Mouse (Mus musculus) liver, adult 2 months (tissue): ENCODE results near the gene Csrp1. TPM values are rescaled to one million over a fixed set of nuclear protein-coding genes. Genes with fewer than 3 reads are reported as not detected.
A peak's percentile ranks its signal among the peaks of the same experiment; 100 is the strongest.

Source experiments
- DNase-seq: peaks from one replicate; pipeline ENCODE4 v3.0.0-alpha.2; 2011; ENCODE audit warnings: low read depth, low spot score; ENCODE audit errors: extremely low read depth
- H3K27ac ChIP-seq: fragments of 200-500 bp; replicated peaks from 2 replicates; pipeline ENCODE4 v1.5.1; 2012; ENCODE audit warnings: low read depth, mild to moderate bottlenecking, control low read depth, inconsistent platforms, low read length; ENCODE audit not compliant: insufficient read depth
- H3K27me3 ChIP-seq: fragments of 200-500 bp; 2 replicates; pipeline ENCODE4 v1.6.1; 2012; ENCODE audit warnings: mild to moderate bottlenecking, moderate library complexity, low read length, inconsistent platforms; ENCODE audit not compliant: control insufficient read depth, insufficient read depth
- H3K36me3 ChIP-seq: fragments of 200-500 bp; 2 replicates; pipeline ENCODE4 v1.6.1; 2012; ENCODE audit warnings: low read length, inconsistent platforms; ENCODE audit not compliant: control insufficient read depth, insufficient read depth
- H3K4me1 ChIP-seq: fragments of 200-500 bp; 2 replicates; pipeline ENCODE4 v1.6.1; 2011; ENCODE audit warnings: low read length; ENCODE audit not compliant: control insufficient read depth, insufficient read depth
- H3K4me3 ChIP-seq: fragments of 200-500 bp; 2 replicates; pipeline ENCODE4 v1.5.1; 2011; ENCODE audit warnings: low read depth, mild to moderate bottlenecking, control low read depth, low read length, moderate library complexity; ENCODE audit not compliant: insufficient read depth
- H3K79me2 ChIP-seq: fragments of 200-500 bp; 2 replicates; pipeline ENCODE4 v1.6.1; 2012; ENCODE audit warnings: inconsistent platforms, mild to moderate bottlenecking, low read length, moderate library complexity; ENCODE audit not compliant: control insufficient read depth, insufficient read depth
- H3K9ac ChIP-seq: fragments of 200-500 bp; 2 replicates; pipeline ENCODE4 v1.6.1; 2012; ENCODE audit warnings: low read depth, mild to moderate bottlenecking, control low read depth, inconsistent platforms, low read length
- CTCF ChIP-seq: fragments of 200-500 bp; IDR thresholded peaks from 2 replicates; pipeline ENCODE4 v1.5.1; 2011; ENCODE audit warnings: low read depth, low read length, control low read depth
- POLR2A ChIP-seq: fragments of 200-500 bp; IDR thresholded peaks from 2 replicates; pipeline ENCODE4 v1.6.1; 2011; ENCODE audit warnings: low read length, control low read depth; ENCODE audit not compliant: insufficient read depth; ENCODE audit errors: extremely low read depth
- WGBS: fragments of 180-500 bp; shearing (Covaris S2); methylation state at CpG from one replicate; pipeline ENCODE4 v1.1.7; 2018; 5-methylcytosine and 5-hydroxymethylcytosine counted together
- polyA plus RNA-seq: library from polyadenylated mRNA; depleted of rRNA; stranded (reverse); fragments of >200 nt; gene quantifications from 2 replicates; pipeline ENCODE4 v1.2.3, GENCODE M21; 2012
- total RNA-seq: library from RNA; depleted of rRNA; stranded (reverse); fragments of >200 nt; gene quantifications from 2 replicates; pipeline ENCODE4 v1.2.3, GENCODE M21; 2014

Csrp1 gene
- total and polyA plus RNA-seq, 2 experiments, result 11.9 to 13.7 TPM

GRCm38 (mm10) chr1:135730296-135730695 is 10.4 kb downstream of the Csrp1 start:
- Histone ChIP-seq H3K27me3 (no peaks in the 10 kb centered on the region), H3K9ac (peak overlapping the region; percentile 8; the same call in 1 of the 2 replicates), H3K4me1 (peaks cover 7% of the 10 kb centered on the region; the same call in 1 of the 2 replicates), H3K4me3 (no peak overlapping the region), H3K36me3 (no peaks in the 10 kb centered on the region), H3K79me2 (no peaks in the 10 kb centered on the region), H3K27ac (no peak overlapping the region)
- 56% methylated on average over 3 of the region's 3 CpGs for WGBS
- no peak for DNase-seq
- no peak for TF ChIP-seq CTCF
- no peak for TF ChIP-seq POLR2A

DNA sequence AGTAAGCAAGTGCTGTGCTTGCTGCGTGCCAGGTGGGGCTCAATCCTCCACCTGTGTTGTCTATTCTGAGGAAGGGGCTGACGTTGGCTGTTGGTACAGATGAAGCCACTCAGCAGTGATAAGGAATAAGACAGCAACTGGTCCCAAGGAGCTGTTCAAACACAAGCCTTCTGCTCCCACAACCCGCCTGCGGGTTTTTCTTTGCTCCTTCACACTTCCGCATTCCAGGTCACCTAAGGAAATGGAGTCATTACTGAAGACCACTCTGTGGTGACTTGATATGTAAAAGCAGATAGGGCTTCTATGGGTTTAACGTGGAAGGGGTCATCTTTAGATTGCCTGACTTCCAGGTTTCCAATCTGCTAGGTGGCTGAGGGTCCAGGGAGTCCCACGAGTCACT is 11.5 kb downstream of the Csrp1 start:
- Histone ChIP-seq H3K79me2 (no peaks in the 10 kb centered on the region), H3K36me3 (no peaks in the 10 kb centered on the region), H3K4me3 (no peak overlapping the region), H3K27ac (peak overlapping the region; percentile 20; the same call in 1 of the 2 replicates), H3K4me1 (peaks cover 10% of the 10 kb centered on the region; the same call in 1 of the 2 replicates), H3K27me3 (no peaks in the 10 kb centered on the region), H3K9ac (no peak overlapping the region)
- TF ChIP-seq CTCF (no peak), POLR2A (no peak)
- no peak for DNase-seq
- WGBS, result 72% methylated on average over 7 of the region's 7 CpGs

DNA sequence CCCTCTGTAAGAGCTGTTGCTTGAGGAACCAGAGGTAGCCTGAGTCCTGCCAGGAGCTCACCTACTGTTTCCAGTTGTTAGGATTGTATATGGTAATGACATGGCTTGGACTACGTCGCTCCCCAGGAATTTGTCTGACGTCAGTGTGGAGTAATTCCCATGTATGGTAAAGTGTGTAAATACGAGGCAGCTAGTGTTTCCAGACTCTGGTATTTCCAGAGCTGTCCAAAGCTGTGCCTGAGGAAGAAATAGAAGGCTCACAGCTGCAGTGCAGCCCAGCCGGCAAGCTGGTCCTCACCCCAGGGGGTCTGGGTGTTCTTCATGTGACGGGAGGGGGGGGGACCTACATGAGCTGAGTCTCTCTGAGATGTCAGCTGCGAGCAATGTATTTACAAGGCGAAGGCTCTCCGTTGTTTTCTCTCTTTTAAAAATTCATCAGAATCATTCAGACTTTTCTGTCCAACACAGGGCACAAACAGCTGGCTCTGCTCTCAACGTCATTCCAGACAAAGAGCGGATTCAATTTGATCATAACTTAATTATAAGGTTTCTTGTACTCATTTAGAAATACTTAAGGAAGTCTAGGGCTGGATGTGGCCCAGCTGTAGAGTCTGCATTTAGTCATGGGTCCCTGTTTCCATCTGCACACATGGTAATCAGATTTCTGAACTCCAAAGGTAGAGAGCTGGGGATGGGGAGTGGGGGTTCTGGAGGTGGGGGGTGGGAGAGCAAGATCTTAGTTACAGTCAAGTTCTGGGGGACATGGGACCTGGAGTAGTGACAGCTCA is 12.2 kb downstream of the Csrp1 start:
- no peak for DNase-seq
- Histone ChIP-seq H3K36me3 (no peaks in the 10 kb centered on the region), H3K4me1 (peaks cover 10% of the 10 kb centered on the region; the same call in 1 of the 2 replicates), H3K27me3 (no peaks in the 10 kb centered on the region), H3K79me2 (no peaks in the 10 kb centered on the region), H3K4me3 (no peak overlapping the region), H3K9ac (no peak overlapping the region), H3K27ac (no peak overlapping the region; the same call in 1 of the 2 replicates)
- WGBS, result 80% methylated on average over 11 of the region's 11 CpGs
- TF ChIP-seq CTCF, result no peak
- no peak for TF ChIP-seq POLR2A

- no peaks in the 10 kb centered on the region for H3K27me3 ChIP-seq
- no peak overlapping the region for H3K4me3 ChIP-seq
- H3K79me2 ChIP-seq, result no peaks in the 10 kb centered on the region
- peaks cover 10% of the 10 kb centered on the region; the same call in 1 of the 2 replicates for H3K4me1 ChIP-seq
- TF ChIP-seq POLR2A (no peak), CTCF (no peak)
- no peak overlapping the region for H3K27ac ChIP-seq
- no peak overlapping the region for H3K9ac ChIP-seq
- H3K36me3 ChIP-seq, result no peaks in the 10 kb centered on the region
- DNase-seq, result no peak
- WGBS, result 68% methylated on average over 7 of the region's 7 CpGs
Observed at GRCm38 (mm10) chr1:135734225-135734937, 14.5 kb downstream of the Csrp1 start.

DNA sequence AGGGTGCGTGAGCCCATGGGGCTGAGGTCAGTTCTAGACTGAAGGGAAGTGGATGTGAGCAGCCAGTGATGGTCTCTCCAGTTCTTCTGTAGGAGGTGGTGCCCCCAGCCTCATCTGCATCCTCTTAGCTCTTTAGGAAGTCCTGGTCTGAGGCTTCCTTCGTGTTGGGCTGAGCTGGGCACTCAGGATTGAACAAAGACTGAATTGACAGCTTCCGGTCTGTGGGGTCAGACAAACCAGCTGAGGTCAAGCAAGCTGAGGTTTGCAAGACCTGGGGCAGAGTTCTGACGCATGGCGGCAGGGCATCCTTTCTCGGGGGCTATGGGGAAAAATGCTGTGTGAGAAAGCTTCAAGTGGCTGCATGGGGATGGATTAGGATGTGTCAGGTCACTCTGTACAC is 15.6 kb downstream of the Csrp1 start:
- DNase-seq, result no peak
- peaks cover 10% of the 10 kb centered on the region; the same call in 1 of the 2 replicates for H3K4me1 ChIP-seq
- no peak overlapping the region for H3K27ac ChIP-seq
- H3K9ac ChIP-seq, result no peak overlapping the region
- WGBS, result 65% methylated on average over 6 of the region's 6 CpGs
- H3K4me3 ChIP-seq, result no peak overlapping the region
- H3K36me3 ChIP-seq, result no peaks in the 10 kb centered on the region
- H3K27me3 ChIP-seq, result no peaks in the 10 kb centered on the region
- H3K79me2 ChIP-seq, result no peaks in the 10 kb centered on the region
- TF ChIP-seq POLR2A (no peak), CTCF (no peak)
